Mouse (Mus musculus) MEL-GATA-1-ER (cell line): ENCODE data around the gene Grin2a.
"Not testable (repeated sequence)": the region's sequence is repeated elsewhere in the genome, so short reads cannot be mapped to it uniquely, and the experiment has no call there.

Source experiments
- DNase-seq: peaks from one replicate; pipeline ENCODE4 v3.0.0-alpha.2; 2012; ENCODE audit warnings: low read depth; ENCODE audit errors: extremely low read depth

Grin2a gene

DNA sequence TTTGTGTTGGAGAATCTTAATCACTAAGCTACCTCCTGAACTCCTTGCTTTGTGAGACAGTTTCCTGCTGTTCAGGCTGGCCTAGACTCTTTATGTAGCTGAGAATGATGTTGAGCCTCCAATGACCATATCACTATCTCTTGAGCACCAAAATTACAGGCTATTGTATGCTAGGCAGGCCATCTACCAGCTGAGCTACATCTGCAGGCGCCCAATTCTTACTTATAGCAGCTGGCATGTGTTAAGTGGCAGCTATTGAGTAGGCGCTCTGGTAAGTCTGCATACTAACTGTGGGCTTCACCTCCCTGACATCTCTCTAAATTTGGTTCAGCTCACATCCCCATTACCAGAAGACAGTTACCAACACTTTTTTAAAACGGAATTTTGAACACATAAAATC, 331.3 kb downstream of the Grin2a start:
- no peak for DNase-seq

DNA sequence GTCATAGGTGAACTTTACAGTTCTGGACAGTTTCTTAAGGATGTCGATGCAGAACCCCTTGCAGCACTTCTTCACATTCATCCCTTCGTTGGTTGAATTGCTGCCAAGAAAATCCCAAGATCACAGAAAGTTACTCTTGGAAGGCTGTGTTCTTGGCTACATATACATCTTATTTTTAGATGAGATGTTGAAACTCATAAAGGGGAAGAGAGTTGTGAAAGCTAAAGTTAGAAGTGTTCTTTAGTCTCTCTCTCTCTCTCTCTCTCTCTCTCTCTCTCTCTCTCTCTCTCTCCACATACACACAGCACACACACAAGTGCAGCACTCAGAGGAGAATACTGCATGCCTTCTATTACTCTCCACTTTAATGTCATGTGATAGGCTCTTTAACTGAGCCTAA, 331.9 kb downstream of the Grin2a start:
- no peak for DNase-seq

DNA sequence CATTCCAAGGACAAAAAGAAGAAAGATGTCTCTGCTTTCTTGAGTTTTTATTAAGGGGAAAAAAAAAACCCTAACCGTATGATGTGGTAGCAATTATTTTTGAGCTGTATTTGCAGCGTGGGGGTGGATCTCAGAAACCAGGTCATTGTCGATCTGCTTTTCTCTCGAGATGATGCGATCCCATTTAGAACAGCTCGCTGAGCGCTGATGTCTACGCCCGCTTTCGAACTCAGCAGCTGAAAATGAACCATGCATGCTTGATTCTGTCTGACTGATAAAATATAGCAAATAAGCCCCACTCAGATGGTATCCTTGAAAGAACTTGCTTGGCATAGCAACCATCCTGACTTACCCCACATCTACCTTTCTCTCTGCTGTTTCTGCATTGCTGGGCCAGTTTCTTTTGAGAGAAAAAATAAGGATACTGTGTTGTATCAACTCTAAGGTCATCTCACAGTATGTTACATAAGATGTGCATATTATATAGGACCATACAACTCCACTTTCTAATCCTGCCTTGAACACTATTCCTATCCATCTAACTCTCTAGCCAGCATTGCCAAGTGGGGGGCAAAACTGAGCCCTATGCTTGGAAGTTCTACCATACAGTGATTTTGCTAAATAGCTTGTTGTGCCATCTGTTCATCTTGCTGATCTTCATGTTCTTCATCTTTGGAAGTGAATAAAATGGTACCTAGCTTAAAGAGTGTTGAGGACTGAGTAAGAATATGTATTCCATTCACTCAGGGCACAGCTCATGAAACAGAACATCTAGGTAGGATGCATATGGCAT, 369.5 kb downstream of the Grin2a start:
- DNase-seq = no peak

DNA sequence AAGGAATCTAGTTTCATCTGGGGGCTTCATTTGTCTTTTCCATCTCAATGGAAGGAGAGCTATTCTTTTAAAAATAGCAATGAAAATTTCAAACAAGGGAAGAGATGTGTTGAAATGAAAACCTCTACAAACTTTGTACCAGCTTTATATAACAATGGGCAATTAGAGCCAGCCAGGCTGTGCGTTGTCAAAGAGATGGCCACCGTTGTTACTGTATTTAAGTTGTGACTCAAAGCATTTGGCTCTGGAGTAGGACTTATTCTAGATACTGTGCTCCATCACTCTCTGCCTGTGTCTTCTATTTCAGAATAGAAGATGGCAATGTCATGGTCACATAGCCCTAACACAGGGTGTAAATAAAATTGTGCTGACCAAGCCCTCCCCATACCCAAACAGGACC, 371.0 kb downstream of the Grin2a start:
- DNase-seq = no peak

DNA sequence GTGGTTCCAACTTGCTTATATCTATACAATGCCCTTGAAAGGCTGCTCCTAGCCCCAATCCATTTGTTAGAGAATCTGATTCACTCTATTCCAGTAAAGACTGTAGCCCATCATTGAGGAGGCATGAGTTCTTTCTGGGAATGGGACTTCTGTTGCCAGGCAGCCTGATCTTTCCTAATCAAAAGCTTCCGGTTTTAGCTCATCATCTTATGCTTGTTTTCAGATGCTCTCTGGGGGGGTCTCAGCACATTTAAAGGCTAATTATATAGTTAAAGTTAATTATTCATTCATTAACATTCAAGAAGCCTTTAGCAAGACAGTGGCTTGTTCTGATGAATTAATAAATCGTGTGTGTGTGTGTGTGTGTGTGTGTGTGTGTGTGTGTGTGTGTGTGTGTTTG, 377.2 kb downstream of the Grin2a start:
- DNase-seq = no peak

DNA sequence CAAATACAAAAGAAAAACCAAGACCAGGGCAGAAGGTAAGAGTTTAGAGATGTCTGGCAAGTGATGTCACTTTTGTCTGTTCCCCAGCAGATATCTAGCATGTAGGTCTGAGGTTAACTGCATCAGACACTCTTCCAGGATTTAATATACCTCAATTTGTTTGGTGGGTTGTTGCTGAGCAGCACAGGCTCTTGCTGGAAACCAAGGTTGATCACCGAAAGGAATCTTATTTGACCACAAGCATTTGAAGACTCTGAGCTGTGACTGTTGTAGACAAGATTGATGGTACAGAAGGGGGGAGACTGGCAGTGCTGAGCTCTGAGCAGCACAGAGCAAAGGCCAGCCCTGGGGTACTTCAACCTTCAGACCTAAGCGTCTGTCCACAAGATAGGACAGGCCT, 378.1 kb downstream of the Grin2a start:
- no peak for DNase-seq

DNA sequence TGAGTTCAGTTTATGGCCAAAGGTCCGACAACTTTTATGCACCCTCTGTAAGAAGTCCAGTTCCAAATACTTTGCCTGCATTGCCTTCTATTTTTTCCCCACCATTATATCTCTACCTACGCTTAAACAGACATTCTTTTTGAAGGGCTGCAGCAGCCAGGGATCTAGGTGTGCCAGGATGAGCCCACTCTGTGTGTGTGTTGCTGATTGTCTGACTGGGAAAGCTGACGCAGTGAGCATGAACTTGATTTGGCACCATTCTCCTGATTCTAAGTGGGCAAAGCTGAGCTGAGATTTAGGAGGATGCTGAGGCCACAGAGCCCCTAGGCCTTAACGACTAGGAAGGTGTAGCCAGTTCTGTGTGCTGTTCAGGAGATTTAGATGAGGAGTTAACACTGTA, 378.6 kb downstream of the Grin2a start:
- no peak for DNase-seq

DNA sequence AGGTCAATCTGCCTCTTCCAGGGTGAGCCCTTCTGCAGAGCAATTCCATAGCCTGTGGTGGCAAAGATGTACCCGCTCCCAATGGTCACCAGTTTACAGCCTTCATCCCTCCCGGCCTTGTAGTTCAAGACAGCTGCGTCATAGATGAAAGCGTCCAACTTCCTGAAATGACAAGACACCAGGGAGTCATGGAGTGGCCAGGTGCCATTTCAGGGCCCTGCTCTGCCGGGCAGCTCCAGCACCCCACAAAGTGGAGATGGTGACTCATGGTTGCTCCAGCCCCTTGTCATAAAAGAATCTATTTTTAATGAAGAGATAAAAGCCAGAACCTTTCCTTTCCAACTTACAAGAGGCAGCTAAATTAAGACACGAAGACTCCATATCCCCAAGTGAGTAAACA, 382.8 kb downstream of the Grin2a start:
- DNase-seq = not testable (repeated sequence)

DNA sequence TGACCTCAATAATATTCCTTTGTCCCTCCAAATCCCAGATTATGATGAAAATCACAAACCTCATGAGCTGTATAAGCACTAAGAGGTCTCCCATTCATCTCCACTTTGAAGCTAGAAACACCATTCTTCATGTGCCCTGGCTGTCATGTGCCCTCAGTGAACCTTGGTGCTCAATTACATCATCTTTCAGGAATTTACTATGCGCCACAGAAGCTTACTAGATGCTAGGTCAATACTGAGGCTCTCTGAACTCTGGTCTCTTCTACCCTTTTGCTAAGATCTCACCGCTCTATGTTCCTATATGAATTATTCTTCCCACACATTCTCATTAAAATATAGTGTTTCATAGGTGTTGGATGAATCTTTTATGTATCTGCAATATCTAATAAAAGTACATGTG, 387.9 kb downstream of the Grin2a start:
- DNase-seq = no peak

DNA sequence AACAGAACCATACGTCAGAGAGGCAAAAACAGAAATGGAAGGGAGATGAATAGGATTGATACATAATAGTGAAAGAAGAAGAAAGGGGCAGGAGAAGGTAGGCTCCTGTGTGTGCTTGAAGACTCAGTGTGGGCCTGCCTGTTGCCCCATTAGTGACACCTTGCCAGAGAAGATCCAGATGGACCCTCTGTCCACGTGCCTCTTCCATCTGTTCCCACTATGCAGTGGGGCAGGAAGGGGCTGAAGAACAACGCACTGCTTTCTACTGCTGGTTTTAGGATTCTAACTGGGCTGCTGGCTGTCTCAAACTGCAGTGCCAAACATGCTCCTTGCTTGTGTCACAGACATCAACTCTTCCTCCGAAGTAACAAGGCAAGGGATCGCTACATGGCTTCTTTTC, 391.4 kb downstream of the Grin2a start:
- DNase-seq = no peak

DNA sequence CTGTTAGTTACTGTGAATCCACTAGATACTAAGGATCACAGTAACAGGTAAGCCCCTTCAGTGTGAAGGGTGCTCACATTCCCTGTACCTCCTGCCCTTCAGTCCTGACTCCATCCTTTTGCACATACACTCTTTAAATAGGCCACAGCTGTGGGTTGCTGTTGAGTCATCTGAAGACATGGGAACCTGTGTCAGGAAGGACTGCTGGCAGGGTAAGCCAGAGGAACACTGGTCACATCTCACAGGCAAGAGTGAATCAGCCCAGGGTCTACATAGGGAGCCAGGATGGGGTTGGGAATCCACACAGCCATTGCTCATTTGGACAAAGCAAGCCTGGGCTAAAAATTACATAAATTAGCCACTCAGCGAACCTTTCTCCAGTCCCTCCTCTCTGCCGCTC, 392.8 kb downstream of the Grin2a start:
- DNase-seq = no peak

DNA sequence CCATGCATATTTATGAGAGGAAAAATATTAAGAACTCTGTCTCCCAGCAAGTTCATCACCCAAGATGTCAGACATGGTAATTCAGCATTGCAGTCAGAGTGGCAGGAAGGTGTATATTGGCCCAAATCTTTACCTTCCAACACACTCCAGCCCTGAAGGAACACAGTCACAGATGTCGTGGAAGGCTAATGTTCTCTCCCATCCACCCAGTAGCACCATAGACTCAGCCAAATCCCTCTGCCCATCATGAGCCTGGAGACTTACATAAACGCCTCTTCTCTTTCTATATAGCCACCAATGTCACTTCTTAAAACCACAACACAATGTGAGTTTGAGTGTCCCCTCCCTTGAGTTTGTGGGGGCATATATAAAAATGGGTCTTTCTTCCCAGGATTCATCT, 406.2 kb downstream of the Grin2a start:
- no peak for DNase-seq

DNA sequence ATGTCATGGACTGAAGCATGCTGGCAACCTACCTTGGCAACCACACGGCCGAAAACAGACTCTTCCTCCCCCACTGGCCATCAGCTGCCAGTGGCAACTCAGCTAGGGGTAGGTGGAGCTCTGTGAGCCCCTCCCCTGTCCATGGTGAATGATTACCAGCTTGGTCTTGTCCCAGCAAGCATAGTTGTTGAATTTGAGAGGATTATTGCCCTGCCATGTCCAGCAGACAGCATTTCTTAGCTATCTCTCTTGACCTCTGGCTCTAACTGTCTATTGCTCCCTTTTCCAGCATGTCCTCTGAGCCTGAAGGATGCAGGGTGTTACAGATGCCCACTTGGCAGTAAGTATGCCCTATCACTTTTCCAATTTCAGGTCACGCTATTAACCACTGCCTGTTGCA, 406.9 kb downstream of the Grin2a start:
- DNase-seq = no peak

DNA sequence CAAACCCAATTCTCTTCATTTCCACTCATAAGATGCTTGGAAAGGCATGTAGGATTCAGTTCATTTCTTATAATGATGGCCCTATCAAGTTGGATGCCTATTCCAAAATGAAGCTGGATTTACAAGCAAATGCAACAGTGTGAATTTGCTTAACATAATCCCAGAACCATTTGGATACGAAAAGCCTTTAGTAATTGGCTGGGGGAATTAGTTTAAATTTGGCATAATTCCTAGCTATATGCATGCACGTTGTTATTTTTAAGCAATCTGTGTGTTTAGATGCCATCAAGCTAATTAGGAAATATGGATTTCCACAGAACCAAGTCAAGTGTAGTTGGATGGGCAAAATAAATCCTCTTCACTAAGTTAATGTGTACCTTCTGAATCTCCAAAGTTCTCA, 411.4 kb downstream of the Grin2a start:
- no peak for DNase-seq

DNA sequence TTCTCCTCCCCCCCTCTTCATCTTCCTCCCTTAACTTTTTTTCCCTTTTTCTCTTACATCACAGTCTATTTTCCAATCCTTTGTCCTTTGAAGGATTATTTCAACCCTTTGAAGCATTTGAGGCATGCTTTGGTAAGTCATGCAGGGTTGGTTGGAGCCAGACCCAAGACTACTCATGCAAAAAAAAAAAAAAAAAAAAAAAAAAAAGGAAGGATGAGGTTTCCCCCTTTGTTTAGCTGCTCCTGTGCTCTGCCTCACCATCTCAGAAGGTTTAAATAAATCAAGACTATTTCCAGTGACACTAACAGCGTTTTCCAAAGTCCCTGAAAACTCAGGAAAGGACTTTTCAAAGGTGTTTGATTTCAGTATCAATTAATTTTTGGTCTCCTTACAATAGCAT, 423.6 kb downstream of the Grin2a start:
- no peak for DNase-seq

DNA sequence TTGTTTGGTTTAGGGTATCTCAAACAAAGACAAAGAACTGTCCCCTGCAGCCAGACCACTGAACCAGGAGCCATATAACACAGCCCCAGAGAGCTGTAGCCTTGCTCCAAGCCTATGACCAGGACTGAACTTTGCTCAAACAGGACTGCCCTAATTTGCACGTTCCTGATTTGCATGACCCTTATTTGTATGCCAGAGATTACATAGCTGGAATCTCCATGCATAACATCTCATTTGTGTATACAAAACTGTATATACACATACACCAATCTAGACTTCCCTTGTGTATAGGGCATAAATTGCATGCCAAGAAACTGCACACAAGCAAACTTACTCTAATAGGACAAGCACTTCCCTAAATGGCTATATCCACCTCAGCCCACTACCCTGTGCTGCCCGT, 428.1 kb downstream of the Grin2a start:
- DNase-seq = no peak

DNA sequence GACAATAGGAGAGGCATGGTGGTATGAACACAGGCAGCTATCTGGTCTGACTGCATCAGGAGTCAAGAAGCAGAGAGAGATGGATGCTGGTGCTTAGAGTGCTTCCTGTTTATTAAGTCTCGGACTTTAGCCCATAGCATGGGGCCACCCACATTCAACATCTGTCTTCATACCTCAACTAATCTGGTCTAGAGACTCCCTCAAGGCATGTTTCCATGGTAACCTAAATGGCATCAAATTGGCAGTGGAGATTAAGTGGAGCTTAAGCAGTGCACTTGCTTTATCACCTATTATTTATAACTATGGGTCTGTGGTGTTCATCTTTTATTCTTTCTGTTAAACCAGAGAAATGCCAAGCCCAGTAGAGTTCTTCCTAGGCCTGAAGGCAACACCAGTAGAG, 433.5 kb downstream of the Grin2a start:
- DNase-seq = no peak

DNA sequence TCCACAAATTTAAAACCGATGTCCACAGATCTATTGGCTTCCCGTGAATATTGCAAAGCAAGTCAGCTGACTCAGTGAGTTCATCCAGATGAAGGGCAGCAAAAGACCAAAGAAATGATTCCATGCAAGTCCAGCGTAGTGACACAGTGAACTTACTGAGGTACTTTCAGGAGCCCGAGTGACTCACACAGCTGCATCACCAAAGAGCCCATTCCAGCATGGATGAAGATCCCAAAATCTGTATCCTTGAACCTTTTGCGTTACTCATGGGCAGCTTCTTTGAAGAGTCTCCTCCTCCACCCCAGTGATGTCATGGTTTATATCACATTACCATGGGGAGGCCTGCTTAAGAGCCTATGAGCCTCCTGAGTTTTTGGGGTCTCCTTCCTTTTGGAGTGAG, 460.2 kb downstream of the Grin2a start:
- DNase-seq = no peak

DNA sequence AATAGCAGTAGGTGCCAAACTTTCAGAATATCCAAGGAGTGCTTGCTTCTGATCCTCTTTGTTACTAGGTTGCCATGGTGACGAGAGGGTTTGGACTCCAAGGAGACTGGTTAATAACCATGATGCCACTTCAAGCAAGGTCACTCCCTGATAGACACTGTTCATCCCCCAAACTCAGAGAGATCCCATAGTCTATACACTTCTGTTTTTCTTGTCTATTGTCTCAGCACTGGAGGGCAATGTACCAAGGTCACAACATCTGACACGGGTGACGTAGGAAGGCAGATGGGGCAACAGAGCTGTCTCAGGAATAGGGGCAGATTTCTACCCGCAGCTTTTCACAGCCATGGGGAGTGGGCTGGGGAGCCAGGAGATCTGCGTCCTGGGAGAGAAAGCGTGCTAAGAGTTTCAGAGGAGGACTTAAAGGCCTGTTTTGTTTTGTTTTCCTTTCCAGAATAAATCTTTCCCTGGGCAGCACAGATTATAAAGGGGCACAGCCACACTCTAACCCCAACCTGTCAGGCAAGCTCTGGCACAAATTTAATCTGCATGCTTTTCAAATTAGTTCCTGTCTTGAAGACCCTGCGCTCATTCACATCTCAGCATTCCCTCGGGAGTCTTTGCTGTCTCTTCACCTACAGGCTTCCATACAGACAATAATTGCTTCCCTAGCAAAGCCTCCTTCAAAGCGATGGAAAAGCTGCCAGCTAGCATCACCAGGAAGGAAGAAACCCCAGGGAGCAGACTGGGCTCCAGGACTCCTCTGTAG, 461.6 kb downstream of the Grin2a start:
- no peak for DNase-seq

DNA sequence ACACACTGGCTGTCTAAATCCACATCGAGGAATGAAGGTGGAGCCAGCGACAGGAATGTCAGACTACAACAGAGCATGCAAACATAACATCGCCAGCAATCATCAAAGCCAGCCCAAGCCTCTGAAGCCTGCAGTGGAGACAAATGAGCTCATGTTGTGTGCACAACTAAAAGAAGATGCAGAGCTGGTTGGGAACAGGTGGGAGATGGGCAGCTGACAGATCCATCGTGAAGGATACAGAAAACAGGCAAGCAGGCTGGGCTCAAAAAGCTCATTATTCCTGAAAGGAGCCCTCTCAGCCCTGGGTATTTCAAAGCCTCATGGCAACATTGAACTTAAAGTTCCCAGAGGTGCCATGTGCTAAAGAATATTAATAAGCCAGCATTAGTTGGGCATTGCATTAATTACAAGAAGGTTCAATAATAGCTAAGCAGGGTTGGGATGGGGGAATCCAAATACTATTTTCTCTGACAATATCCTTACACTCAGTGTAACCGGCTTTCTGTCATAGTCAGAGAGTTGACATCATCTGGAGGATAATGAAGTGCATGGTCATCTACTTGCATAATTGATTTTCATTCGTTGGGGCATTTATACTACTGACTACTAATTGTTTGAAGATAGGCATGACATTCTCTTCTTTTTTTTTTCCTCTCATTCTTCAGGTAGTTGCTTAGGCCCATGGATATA, 462.4 kb downstream of the Grin2a start:
- DNase-seq = no peak

DNA sequence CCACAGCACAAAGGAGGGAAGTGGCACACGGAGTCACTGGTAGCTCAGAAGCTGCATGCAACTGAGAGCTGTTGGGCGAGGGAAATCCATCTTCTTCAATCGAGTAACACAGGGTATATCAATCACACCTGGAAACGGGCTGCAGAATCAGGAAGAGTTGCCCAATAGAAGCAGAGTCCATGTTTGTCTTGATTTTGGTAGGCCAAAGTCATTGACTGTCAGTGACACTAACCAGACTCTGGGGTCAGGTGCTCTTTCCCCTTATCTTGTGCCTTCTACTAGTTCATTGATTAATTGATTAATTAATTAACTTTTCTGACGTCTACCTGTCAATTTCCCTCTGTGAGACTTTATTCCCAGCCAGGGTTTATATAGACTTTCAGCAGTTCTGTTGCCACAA, 468.1 kb downstream of the Grin2a start:
- no peak for DNase-seq

DNA sequence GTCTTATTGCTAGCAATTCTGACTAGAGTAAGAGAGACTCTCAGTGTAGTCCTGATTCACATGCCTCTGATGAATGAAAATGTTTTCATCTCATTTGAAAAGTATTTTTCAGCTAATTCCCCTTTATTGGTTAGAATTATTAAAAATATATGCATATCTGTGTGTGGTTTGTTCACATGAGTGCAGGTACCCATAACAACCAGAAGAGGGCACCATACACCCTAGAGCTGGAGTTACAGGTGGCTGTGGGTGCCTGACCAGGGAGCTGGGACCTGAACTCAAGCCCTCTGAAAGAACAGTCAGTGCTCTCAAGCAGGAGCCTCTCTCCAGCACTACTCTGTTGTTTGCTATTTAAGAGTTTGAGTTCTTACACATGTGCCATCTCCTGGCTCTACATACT, 472.0 kb downstream of the Grin2a start:
- DNase-seq = no peak
